Mouse (Mus musculus) cerebellum, adult 2 months (tissue): ENCODE measurements at regions not wholly inside any gene's neighbourhood (a gene's known extent, or its start where the extent isn't known, plus 50 kb on each side); places are given as distances from the start of the nearest gene placed in this dataset.
A peak's percentile ranks its signal among the peaks of the same experiment; 100 is the strongest.
"Not testable (repeated sequence)": the region's sequence is repeated elsewhere in the genome, so short reads cannot be mapped to it uniquely, and the experiment has no call there.

Experiments
- DNase-seq, 2 experiments: peaks; one replicate each; pipeline ENCODE4 v3.0.0; 2021
- H3K27ac ChIP-seq: fragments of 200-500 bp; 2 replicates; pipeline ENCODE4 v1.5.1; 2012; ENCODE audit warnings: low read length, control low read depth, inconsistent platforms; ENCODE audit not compliant: insufficient read depth
- H3K27me3 ChIP-seq: fragments of 200-500 bp; 2 replicates; pipeline ENCODE4 v1.6.1; 2012; ENCODE audit warnings: inconsistent platforms, mild to moderate bottlenecking, low read length, moderate library complexity; ENCODE audit not compliant: control insufficient read depth, insufficient read depth
- H3K4me1 ChIP-seq: fragments of 200-500 bp; 2 replicates; pipeline ENCODE4 v1.6.1; 2011; ENCODE audit warnings: low read length; ENCODE audit not compliant: control insufficient read depth, insufficient read depth
- H3K4me3 ChIP-seq: fragments of 200-500 bp; replicated peaks from 2 replicates; pipeline ENCODE3; 2011; ENCODE audit warnings: mild to moderate bottlenecking, low read depth, low read length, control low read depth; ENCODE audit not compliant: insufficient read depth
- CTCF ChIP-seq: fragments of 200-500 bp; IDR thresholded peaks from 2 replicates; pipeline ENCODE4 v1.5.1; 2011; ENCODE audit warnings: low read depth, mild to moderate bottlenecking, control low read depth, low read length, moderate library complexity, borderline replicate concordance; ENCODE audit not compliant: insufficient read depth
- POLR2A ChIP-seq: fragments of 200-500 bp; IDR thresholded peaks from 2 replicates; pipeline ENCODE4 v1.6.1; 2011; ENCODE audit warnings: low read length, control low read depth, borderline replicate concordance; ENCODE audit not compliant: insufficient read depth
- WGBS: fragments of 180-500 bp; shearing (Covaris S2); methylation state at CpG from one replicate; pipeline ENCODE4 v1.1.7; 2018; 5-methylcytosine and 5-hydroxymethylcytosine counted together

DNA sequence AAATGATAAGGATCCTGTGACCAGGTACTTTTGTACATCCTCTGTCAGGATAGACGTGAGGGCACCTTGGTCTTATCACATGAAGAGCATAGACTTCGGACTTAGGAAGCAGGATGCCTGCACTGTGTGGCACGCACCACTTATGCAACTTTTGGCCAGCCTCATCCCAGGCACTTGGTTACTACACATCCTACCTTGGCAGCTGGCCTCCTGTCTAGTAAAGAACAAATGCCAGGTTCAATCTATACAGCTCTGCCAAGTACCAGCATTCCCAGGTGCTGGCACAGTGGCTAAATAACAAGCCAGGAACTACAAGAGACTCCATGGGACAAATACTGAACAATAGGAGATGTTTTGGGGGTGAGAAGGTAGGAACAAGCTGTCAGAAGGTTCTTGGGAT lies 96.7 kb downstream of the Rchy1 start:
- TF ChIP-seq CTCF (no peak), POLR2A (no peak)
- Histone ChIP-seq H3K27me3 (no peaks in the 10 kb centered on the region), H3K4me1 (no peaks in the 10 kb centered on the region), H3K27ac (no peak overlapping the region), H3K4me3 (no peak overlapping the region)
- DNase-seq, result no peak
- WGBS, result 57% methylated on average over 3 of the region's 3 CpGs

GRCm38 (mm10) chr5:91865365-91865764 lies 97.5 kb downstream of the Rchy1 start:
- no peaks in the 10 kb centered on the region for H3K4me1 ChIP-seq
- 88% methylated on average over 3 of the region's 3 CpGs for WGBS
- DNase-seq, result no peak
- no peak overlapping the region for H3K27ac ChIP-seq
- TF ChIP-seq POLR2A (no peak), CTCF (no peak)
- H3K27me3 ChIP-seq, result no peaks in the 10 kb centered on the region
- H3K4me3 ChIP-seq, result no peak overlapping the region

DNA sequence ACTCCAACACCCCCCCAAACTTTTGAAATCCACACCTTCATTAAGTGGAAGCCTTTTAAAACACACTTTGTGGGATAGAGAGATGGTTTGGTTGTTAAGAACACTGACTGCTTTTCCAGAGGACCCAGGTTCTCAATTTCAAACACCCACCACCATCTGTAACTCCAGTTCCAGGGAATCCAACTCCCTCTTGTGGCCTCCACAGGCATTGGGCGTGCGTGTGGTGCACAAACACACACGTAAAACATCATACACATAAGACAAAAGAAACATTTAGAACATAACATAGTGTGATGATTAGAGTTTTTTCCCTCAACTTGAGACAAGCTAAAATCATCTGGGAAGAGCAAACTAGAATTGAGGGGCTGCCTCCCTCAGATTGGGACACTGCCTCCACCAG lies 100.0 kb downstream of the Rchy1 start:
- DNase-seq, result no peak
- no peaks in the 10 kb centered on the region for H3K4me1 ChIP-seq
- no peak overlapping the region for H3K4me3 ChIP-seq
- H3K27ac ChIP-seq, result no peak overlapping the region
- H3K27me3 ChIP-seq, result no peaks in the 10 kb centered on the region
- TF ChIP-seq CTCF (no peak), POLR2A (no peak)
- WGBS, result 98% methylated on average over 3 of the region's 3 CpGs

DNA sequence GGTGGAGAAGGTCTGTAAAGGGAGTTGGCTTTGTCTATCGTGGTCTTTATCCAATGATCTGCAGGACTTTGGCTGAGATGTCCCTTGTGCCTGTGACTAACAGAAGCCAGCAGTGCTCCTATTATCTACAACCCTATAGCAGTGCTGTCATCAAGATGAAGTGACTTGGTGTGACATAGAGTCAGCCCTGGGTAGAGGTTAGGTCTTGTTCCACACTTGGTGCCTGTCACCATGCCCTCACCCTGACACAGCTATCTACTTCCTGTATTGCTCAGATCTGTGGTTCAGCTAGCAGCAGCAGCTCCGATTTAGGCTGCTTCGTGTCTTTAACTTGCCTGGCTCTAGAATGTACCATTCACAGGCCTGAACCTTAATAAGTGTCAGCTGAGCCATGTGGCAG lies 100.6 kb downstream of the Rchy1 start:
- Histone ChIP-seq H3K4me1 (no peaks in the 10 kb centered on the region), H3K27ac (no peak overlapping the region), H3K4me3 (no peak overlapping the region), H3K27me3 (no peaks in the 10 kb centered on the region)
- no peak for TF ChIP-seq CTCF
- no peak for TF ChIP-seq POLR2A
- no peak for DNase-seq
- 66% methylated on average over 3 of the region's 3 CpGs for WGBS

DNA sequence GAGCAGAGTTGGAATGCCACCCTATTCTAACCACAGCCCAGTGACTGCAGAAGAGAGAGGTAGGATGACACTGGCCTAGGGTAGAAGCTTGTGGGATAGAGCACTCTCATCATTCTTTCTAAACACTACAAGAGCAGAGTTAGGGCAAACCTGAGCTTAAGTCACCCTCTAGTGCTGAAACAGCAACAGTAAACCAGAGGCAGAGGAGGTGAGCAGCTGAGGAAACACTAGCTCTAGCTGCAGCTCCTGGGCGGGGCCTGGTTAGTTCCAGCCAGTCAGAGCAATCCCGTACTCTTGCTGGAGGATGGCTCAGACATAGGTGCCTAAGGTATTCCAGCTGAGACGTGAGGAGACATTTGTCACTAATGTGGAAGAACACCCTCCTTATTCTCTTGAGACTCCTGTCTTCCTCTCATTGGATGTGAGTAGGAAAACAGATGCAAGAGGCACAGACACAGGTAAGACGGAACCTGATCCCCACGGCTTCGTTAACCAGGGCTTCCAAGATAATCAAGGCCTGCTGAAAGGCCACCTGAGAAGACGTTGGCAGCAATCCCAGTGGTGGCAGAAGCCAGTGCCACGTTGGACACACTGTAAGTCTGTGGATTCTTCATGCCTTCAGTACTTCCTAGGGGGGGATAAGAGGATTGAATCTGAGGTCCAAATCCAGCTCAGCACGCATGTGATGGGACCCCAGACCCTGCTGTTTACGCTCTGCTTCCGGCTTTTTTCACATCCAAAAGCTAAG lies 101.3 kb downstream of the Rchy1 start:
- 32% methylated on average over 11 of the region's 11 CpGs for WGBS
- DNase-seq, result peak; percentile 9 to 15
- Histone ChIP-seq H3K27ac (no peak overlapping the region), H3K4me3 (no peak overlapping the region), H3K4me1 (no peaks in the 10 kb centered on the region), H3K27me3 (no peaks in the 10 kb centered on the region)
- TF ChIP-seq POLR2A (no peak), CTCF (0 out of 2 replicates have a peak, but pooled peaks have one; percentile 3)

DNA sequence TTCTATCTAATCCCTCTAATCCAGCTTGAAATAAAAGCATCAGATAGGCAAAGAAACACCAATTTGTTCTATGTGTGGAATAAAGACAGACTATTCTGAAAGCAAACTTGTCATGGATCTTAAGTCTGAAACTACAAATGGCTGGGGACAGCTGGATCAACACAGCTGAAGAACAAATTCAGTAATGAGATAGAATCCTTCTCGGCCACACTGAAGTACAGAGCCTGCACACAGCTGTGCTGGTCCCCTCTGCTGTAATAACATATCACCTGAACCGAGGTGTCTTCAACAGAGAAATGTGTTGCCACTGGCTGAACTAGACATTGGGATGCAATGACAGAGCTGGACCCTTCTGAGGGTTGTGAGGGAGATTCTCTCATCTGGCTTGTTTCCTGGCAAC lies 102.4 kb downstream of the Rchy1 start:
- H3K27me3 ChIP-seq, result no peaks in the 10 kb centered on the region
- no peak overlapping the region for H3K4me3 ChIP-seq
- 84% methylated on average over 2 of the region's 2 CpGs for WGBS
- H3K4me1 ChIP-seq, result no peaks in the 10 kb centered on the region
- no peak overlapping the region for H3K27ac ChIP-seq
- TF ChIP-seq POLR2A, result no peak
- no peak for TF ChIP-seq CTCF
- DNase-seq, result no peak

DNA sequence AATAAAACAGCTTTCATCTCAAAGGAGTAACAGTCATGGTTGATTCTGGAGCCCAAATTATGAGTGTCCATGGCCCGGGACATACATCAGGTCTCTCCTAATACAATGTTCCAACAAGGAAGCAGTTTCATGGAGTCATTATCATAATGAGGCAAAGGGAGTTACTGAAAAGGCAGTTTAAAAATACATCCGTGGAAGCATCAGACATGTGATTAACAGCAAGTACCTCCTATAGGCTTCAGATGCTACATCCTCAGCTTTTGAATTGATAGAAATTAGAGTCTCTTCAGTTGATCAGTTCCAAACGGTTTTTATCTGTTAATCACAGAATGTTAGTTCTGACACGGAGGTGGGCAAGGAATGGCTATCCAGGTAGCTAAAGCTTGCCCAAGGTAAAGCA lies 110.5 kb downstream of the Rchy1 start:
- Histone ChIP-seq H3K27me3 (no peaks in the 10 kb centered on the region), H3K4me1 (no peaks in the 10 kb centered on the region), H3K4me3 (no peak overlapping the region), H3K27ac (no peak overlapping the region)
- DNase-seq, result no peak
- WGBS, result 75% methylated on average over 4 of the region's 4 CpGs
- TF ChIP-seq POLR2A (no peak), CTCF (no peak)

- not testable (repeated sequence) for H3K4me1 ChIP-seq, H3K4me3 ChIP-seq, H3K27ac ChIP-seq, H3K27me3 ChIP-seq, DNase-seq
- WGBS, result 82% methylated on average over 4 of the region's 4 CpGs
Observed at GRCm38 (mm10) chr5:91850862-91851569, 111.9 kb downstream of the Rchy1 start.
